Mouse (Mus musculus): ENCODE results near the gene D17H6S53E.

- TF ChIP-seq EP300 (IDR thresholded peaks at IDR 0.05; ENCODE audit: low read depth), result no peak
- TF ChIP-seq CTCF (IDR thresholded peaks at IDR 0.05; ENCODE audit: low read depth), result no peak
Measured at GRCm38 (mm10) chr17:35172445-35173234, 46.5 kb downstream of the D17H6S53E start.

Data from heart, postnatal 0 days (tissue).